Mouse (Mus musculus) small intestine, adult 2 months (tissue): ENCODE measurements around the gene Mei1.

ENCODE experiments used
- CTCF ChIP-seq: fragments of 200-500 bp; IDR thresholded peaks from 2 replicates; pipeline ENCODE4 v1.5.1; 2012; ENCODE audit warnings: low read depth, mild to moderate bottlenecking, control low read depth, inconsistent platforms, low read length, moderate library complexity, mixed read lengths; ENCODE audit not compliant: insufficient replicate concordance, insufficient read length; ENCODE audit errors: extremely low read depth
- POLR2A ChIP-seq: fragments of 200-500 bp; IDR thresholded peaks from 2 replicates; pipeline ENCODE4 v1.6.1; 2012; ENCODE audit warnings: low read depth, mild to moderate bottlenecking, control low read depth, inconsistent platforms, low read length, moderate library complexity

GRCm38 (mm10) chr15:82165332-82166239 is 95.8 kb downstream of the Mei1 start:
- TF ChIP-seq POLR2A, result no peak
- TF ChIP-seq CTCF, result peak; percentile 89; the same call in 1 of the 2 replicates
